ENCODE assay signal across 9 mouse cellular contexts in the genomic region with DNA sequence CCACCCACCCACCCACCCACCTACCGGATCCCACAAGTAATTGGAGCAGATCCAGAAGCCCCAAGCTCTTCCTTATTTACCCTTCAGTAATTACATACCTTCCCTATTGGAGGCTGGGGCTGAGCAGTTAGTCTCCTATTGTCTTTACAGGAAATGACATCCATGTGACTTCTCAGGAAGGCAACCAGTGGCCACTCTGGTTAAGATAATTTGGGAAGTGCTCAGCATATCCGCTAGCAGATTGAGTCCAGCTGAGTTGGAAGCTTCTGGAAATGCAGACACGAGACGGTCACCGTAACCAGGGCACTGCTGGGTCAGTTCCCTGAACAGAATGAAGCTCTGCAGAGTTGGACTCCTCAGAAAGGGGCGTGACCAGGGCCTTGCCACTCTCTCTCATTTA.
DNase-seq lines count a peak whose midpoint lies in the region; ATAC-seq lines count a peak whose summit lies in the region.
"Had no signal": no experiment of that assay in that cellular context is flagged by ENCODE, and none has a peak within 500 bp of the region (broad histone marks: within the 10 kb centered on the region; RNA-seq: fewer than 3 reads in every experiment).

No protein-coding gene starts in this region.

- peak; percentile 32 for DNase-seq in embryo, embryonic 11 days
- no peak for DNase-seq in embryo, embryonic 10 days (ENCODE audit: low spot score)
- no peak for DNase-seq in heart, embryonic 10.5 days (ENCODE audit: low spot score)
- peak; percentile 76 for DNase-seq in lung, postnatal 10 days
- no peak for DNase-seq in layer of hippocampus, postnatal 36 days
- DNase-seq in spleen, postnatal 36 days (ENCODE audit: low spot score in 2 of 2): no peak
- DNase-seq: thymus, postnatal 4 days had no signal

- 63% methylated on average over 6 of the region's 6 CpGs for WGBS in heart, embryonic 10.5 days
- 58% methylated on average over 6 of the region's 6 CpGs for WGBS in kidney, embryonic 15.5 days

- no peak overlapping the region for H3K9ac ChIP-seq in kidney, embryonic 15.5 days

- H3K27me3 ChIP-seq in heart, embryonic 10.5 days (ENCODE audit: insufficient read depth, poor library complexity, severe bottlenecking): no peaks in the 10 kb centered on the region
- no peaks in the 10 kb centered on the region for H3K27me3 ChIP-seq in kidney, embryonic 15.5 days

- no peaks in the 10 kb centered on the region for H3K36me3 ChIP-seq in heart, embryonic 10.5 days
- no peaks in the 10 kb centered on the region for H3K36me3 ChIP-seq in kidney, embryonic 15.5 days

- H3K4me2 ChIP-seq in kidney, embryonic 15.5 days: no peak overlapping the region

- peaks cover 51% of the 10 kb centered on the region for H3K4me1 ChIP-seq in heart, embryonic 10.5 days
- H3K4me1 ChIP-seq in kidney, embryonic 15.5 days: peaks cover 44% of the 10 kb centered on the region

- no peak for ATAC-seq in kidney, embryonic 15.5 days (replicated peaks; ENCODE audit: low FRiP score)
- no peak for ATAC-seq in megakaryocyte-erythroid progenitor cell, adult 5-6 weeks (replicated peaks; ENCODE audit: low FRiP score, low TSS enrichment, poor library complexity, severe bottlenecking)

- no peak overlapping the region for H3K4me3 ChIP-seq in heart, embryonic 10.5 days
- H3K4me3 ChIP-seq in kidney, embryonic 15.5 days (replicated peaks): no peak overlapping the region

- no peaks in the 10 kb centered on the region for H3K9me3 ChIP-seq in heart, embryonic 10.5 days
- H3K9me3 ChIP-seq in kidney, embryonic 15.5 days (replicated peaks): no peaks in the 10 kb centered on the region

- peak overlapping the region; percentile 75 for H3K27ac ChIP-seq in heart, embryonic 10.5 days
- H3K27ac ChIP-seq in kidney, embryonic 15.5 days: peak overlapping the region; percentile 64

Comparison
In these comparisons a context has a peak if more than half of its experiments do, and no peak if none do; other contexts are left out.
1. DNase-seq: peak in embryo, embryonic 11 days (single experiment) and lung, postnatal 10 days (single experiment); none in embryo, embryonic 10 days (single experiment), heart, embryonic 10.5 days (single experiment), layer of hippocampus, postnatal 36 days (0 of 2) and spleen, postnatal 36 days (0 of 2).